8 mouse cellular contexts compared by ENCODE assay signal in the genomic region with DNA sequence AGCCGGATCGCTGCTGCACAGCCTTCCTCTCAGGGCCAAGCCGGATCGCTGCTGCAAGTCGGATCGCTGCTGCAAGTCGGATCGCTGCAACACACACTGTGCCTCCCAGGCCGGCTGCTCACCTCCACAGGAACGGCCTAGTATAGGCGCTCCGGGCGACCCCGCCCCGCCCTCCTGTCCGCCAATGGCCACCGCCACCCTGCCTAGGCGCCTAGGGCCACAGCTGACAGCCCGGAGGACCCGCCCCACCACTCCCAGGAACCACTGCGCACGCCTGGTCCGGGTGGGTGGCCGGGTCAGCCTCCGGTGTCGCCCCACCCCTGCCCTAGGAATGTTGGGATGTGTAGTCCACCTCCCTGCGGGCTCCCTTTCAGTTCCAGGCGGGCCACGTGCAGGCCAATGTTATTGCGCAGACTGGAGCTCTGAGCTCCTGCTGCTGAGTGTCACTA. TPM values are rescaled to one million over a fixed set of nuclear protein-coding genes. Genes with fewer than 3 reads are reported as not detected.
A peak's percentile ranks its signal among the peaks of the same experiment; 100 is the strongest.
DNase-seq lines count a peak whose midpoint lies in the region; ATAC-seq and TF ChIP-seq lines count a peak whose summit lies in the region.

A gene (minus strand): TSS at position 265 of the 449 bp plus-strand sequence.

- ATAC-seq in frontal cortex, adult (ENCODE audit: low TSS enrichment): peak; percentile 98
- ATAC-seq in lung, postnatal 0 days: peak; percentile 99

- peak within 1 kb of the TSS; percentile 78 for H3K4me3 ChIP-seq in hindbrain, embryonic 10.5 days
- H3K4me3 ChIP-seq in lung, postnatal 0 days (ENCODE audit: low read depth, low read length): peak within 1 kb of the TSS; percentile 65

- H3K9me3 ChIP-seq in hindbrain, embryonic 10.5 days: no peaks in the 10 kb centered on the region
- H3K9me3 ChIP-seq in lung, postnatal 0 days (ENCODE audit: low read length): no peaks in the 10 kb centered on the region

- peak within 1 kb of the TSS; percentile 88 for H3K27ac ChIP-seq in hindbrain, embryonic 10.5 days
- H3K27ac ChIP-seq in lung, postnatal 0 days (ENCODE audit: low read length): peak within 1 kb of the TSS; percentile 80

- peaks cover 32% of the 10 kb centered on the region for H3K4me1 ChIP-seq in hindbrain, embryonic 10.5 days (replicated peaks)
- no peaks in the 10 kb centered on the region for H3K4me1 ChIP-seq in lung, postnatal 0 days (ENCODE audit: insufficient read depth, low read depth, low read length)

- no peaks in the 10 kb centered on the region for H3K36me3 ChIP-seq in hindbrain, embryonic 10.5 days
- H3K36me3 ChIP-seq in lung, postnatal 0 days (ENCODE audit: insufficient read depth, low read length): no peaks in the 10 kb centered on the region

- DNase-seq in MN1 (ENCODE audit: low spot score): peak; percentile 93
- DNase-seq in cerebellum, adult 9-10 months: peak; percentile 96
- DNase-seq in hindbrain, embryonic 10.5 days (ENCODE audit: low spot score): peak; percentile 97
- DNase-seq in layer of hippocampus, adult 9-11 months: peak; percentile 97
- peak; percentile 96 for DNase-seq in lung, postnatal 0 days (ENCODE audit: low spot score)
- peak; percentile 91 for DNase-seq in ovary, postnatal 14 days (ENCODE audit: low spot score)
- peak; percentile 90 for DNase-seq in thymus, postnatal 14 days

- no peak for TF ChIP-seq CTCF in lung, postnatal 0 days (IDR thresholded peaks at IDR 0.05)

- WGBS in hindbrain, embryonic 10.5 days: under 1% methylated on average over 30 of the region's 30 CpGs
- WGBS in lung, postnatal 0 days: under 1% methylated on average over 28 of the region's 30 CpGs

- no peak for TF ChIP-seq EP300 in lung, postnatal 0 days (IDR thresholded peaks at IDR 0.05)

- peaks cover 6% of the 10 kb centered on the region; the same call in 1 of the 2 replicates for H3K27me3 ChIP-seq in hindbrain, embryonic 10.5 days (ENCODE audit: insufficient read depth, poor library complexity, severe bottlenecking)
- H3K27me3 ChIP-seq in lung, postnatal 0 days (replicated peaks; ENCODE audit: insufficient read depth, low read length): no peaks in the 10 kb centered on the region

- peak within 1 kb of the TSS; percentile 81 for H3K4me2 ChIP-seq in lung, postnatal 0 days (replicated peaks; ENCODE audit: low read depth, low read length)

- peak within 1 kb of the TSS; percentile 47; the same call in 1 of the 2 replicates for H3K9ac ChIP-seq in lung, postnatal 0 days (replicated peaks; ENCODE audit: low read depth)

RNA-seq across cellular contexts. Expression of the gene that starts here (rescaled TPM):
- 14.3 and 16.0 TPM in 2 replicates for polyA plus RNA-seq in hindbrain, embryonic 10.5 days (2016; fragmentation: Nextera tagmentation; extraction: Ambion mirVana)
- polyA plus RNA-seq in lung, postnatal 0 days (2015; fragmentation: Nextera tagmentation; extraction: Ambion mirVana): 12.7 and 13.7 TPM in 2 replicates

Comparison
In these comparisons a context has a peak if more than half of its experiments do, and no peak if none do; other contexts are left out.
1. Peak in every context shown above with its lines: DNase-seq, ATAC-seq, H3K4me3 ChIP-seq and H3K27ac ChIP-seq.